Mouse (Mus musculus) CD8-positive naive resting alpha-beta T cell, adult 2 months (primary cell): ENCODE measurements around the gene Slc9a3r1.

ENCODE experiments used
- DNase-seq, 2 experiments: peaks; one replicate each; pipeline ENCODE4 v3.0.0; 2022; ENCODE audit warnings: low read depth in 2 of 2, low spot score in 2 of 2

Gene Slc9a3r1

DNA sequence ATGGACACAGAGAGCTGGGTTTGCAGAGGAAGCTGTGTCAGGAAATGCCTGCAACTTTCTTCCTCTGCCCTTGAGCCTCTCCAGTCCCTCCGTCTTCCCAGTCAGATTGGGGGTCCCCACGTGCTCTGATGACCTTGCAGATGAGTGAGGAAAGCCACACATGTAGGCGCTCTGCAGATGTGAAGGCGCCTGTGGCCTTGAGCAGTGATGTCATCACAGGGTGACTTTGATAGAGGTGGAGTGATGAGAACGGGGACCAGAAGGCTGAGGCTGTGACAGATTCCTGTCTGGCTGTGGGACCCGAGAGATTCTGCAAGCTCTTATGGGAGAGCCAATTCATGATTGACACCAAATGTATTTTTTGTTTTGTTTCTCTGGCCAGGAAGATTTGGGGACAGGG lies 60.7 kb downstream of the Slc9a3r1 start:
- DNase-seq, result no peak

DNA sequence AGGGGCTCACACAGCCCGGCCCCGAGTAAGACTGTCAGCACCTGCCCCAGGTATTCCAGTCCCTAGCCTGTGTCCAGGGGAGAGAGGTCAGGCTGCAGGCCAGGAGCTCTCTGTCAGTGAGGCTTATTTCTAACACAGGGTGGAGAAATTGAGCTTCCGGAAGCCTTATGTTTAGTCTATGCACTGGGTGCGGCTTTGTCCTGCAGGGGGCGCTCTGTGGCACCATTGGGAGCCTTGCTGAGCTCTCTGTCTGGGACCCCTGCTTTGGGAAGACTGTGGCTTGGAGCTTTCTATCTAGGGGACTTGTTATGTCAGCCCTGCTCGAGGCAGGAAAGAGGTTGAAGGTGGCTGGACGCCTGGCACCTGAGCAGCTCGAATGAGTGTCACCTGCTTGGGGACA lies 61.7 kb downstream of the Slc9a3r1 start:
- DNase-seq, result peak; percentile 54 to 73

DNA sequence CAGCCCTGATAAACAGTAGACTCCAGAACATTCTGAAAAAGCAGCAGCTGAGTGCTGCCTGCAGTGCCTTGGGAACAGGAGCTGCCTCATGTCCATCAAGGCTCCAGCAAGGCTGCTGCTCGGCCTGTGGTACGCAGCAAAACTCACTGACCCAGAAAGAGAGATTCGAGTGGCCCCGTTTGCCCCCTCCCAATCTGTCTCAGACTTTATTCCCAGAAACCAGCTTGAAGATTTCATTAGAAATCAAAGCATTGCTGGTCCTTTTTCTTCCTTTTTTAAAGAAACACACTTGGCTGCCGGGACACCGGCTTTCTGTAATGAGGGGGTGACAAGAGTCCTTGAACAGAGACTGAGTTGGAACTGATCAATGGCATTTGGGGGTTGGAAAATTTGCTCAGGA lies 62.2 kb downstream of the Slc9a3r1 start:
- no peak for DNase-seq

DNA sequence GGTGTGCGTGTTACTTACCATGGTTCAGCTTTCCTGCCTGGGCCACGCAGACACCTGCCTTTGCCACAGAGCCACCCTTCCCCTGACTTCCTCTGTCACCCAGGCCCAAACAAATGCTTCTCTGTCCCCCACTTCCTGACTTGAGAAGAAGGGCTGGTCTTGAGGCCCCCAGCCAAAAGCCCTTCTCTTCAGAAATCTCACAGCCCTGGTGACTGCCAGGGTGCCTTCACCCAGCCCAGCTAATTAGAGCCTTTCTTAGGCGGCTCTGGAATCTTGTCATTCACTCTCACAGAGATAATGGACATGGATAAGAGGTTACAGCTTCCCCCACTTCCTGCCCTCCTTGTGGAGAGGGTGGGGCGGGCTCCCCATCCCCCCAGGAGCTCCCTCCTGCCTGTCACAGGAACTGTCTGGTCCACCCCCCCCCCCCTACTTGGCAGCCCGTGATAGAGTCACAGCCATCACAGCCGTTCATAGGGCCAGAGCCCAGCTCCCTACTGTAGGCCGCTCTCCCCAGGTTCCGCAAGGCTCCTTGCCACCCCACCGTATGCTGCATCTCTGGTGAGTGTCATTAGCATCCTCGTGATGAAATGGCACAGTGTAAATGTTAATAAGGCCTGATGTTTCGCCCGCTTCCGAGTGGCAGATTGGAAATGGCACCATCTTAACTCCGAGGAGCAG lies 63.8 kb downstream of the Slc9a3r1 start:
- DNase-seq, result peak; percentile 24

DNA sequence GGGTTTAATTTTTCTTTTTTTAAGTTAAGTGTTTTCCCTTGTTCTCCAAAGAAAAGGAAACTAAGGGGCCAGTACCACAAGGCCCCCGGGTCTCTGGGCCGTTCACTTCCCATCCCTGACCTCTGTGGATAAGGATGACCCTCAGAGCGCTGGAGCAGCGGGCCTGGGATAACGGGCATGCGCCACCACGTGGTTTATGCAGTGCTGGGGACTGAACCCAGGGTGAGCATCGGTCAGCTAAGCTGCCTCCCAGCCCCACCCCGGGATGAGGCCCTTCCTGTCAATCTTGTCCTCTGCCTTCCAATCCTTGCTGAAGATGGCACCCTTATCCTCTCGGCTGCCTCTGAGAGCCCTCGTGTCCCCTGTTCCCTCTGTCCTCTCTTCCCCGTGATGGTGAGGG lies 64.5 kb downstream of the Slc9a3r1 start:
- no peak for DNase-seq

DNA sequence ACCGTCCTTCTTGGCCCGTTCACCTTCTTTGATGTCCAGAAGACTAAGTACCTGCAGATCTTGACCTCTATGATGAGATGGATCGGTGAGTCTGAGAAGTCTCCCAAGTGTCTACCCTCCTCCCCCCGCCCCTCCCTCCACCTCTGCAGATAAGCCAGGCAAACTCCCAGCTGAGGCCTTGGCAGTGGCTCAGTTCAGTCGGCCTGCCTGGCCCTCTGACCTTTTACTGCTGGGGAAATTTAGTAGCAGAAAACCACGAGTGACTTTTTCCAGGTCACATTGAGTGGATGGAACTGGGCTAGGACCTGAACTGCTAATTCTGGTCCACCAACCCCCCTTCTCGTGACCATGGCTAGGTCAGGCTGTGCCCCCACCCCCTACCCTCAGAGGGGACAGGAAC lies 65.3 kb downstream of the Slc9a3r1 start:
- no peak for DNase-seq

DNA sequence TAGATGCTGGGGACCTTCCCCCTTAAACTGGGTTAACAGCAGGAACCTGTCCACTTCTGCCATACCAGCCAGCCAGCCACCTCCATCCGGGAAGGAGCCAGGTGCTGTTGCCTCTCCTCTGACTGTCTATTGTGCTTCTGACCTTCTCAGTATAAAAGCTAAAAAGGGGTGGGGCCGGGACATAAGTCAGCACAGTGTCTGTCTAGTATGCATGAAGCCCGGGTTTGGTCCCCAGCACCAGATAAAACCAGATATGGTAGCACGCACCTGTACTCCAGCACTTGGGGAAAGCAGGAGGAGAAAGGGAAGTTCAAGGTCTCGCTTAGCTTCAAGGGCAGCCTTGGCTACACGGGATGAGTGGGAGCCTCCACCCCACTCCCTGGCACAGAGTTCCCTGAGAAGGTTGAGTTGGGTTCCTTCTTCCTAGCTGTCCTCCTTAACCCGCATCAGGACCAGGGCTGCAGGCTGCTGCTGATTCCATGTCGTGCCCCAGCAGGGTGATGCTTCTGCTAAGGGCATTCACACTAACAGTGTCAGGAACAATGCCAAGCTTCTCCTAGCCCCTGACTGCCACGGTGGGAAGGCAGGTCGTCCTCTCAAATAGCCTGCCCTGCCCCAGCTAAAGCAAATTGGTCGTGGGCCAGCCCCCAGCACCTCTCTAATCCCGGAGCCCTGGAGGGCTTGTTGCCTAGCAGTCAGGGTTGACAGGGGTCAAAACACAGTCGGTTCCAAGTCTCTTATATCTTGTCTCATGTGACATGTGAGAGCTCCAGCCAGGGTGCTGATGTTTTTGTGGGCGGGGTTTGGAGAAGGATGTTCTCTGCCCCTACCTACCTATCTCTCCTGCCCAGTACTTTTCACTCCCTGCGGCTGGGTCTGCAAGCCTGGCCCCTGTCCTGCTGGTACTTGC lies 66.1 kb downstream of the Slc9a3r1 start:
- DNase-seq, result no peak
